Mouse (Mus musculus): ENCODE results near the gene Pttg1ip. TPM values are rescaled to one million over a fixed set of nuclear protein-coding genes. Genes with fewer than 3 reads are reported as not detected.

Gene Pttg1ip
- 237 TPM for polyA plus RNA-seq (2012; fragmentation: generic; extraction: Trizol)

DNA sequence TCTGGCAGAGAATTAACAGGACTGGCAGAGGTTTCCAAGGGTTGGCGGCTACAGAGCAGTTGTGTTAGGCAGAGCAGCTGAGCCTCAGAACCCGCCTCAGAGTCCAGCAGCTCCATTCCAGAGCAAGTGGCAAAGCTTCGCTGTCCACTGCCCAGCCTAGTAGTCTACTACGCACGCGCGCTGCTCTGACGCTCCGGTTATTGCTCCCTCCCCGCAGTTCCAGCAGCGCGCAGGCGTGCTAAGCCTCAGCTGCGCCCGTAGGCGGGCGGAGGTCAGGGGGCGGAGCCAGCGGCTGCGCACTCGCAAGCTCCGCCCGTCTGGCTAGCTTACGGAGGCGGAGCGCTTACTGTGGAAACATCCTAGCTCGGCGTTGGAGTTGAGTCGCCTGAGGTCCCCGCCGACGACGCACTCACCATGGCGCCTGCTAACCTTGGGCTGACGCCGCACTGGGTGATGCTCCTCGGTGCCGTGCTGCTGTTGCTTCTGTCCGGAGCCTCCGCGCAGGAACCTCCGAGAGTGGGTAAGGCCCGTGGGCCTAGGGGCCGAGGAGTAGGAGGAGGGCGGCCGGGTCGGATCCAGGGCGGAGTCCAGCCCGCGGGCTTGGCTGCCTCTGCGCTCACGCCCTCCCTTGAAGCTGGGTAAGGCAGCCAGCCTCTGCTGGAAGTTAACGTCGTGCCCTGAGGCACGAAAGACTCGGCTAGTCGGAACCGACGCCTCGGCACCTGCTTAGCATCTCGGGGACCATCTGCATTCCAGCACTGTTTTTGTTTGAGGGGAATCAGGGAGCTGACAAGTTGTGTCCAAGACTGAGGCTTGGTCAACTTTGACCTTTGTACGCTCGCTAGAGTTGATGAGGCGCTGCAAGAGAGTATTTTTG lies at the start of gene Pttg1ip:
Gene Pttg1ip (plus strand): TSS at position 313 of the 877 bp plus-strand sequence.
- Histone ChIP-seq H3K4me3 (peak within 1 kb of the TSS; percentile 90), H3K36me3 (ENCODE audit: control insufficient read depth, insufficient read depth) (peaks cover 5% of the 10 kb centered on the region), H3K79me2 (ENCODE audit: control insufficient read depth, insufficient read depth) (peaks cover 41% of the 10 kb centered on the region), H3K27me3 (ENCODE audit: control insufficient read depth, insufficient read depth, insufficient read length) (no peaks in the 10 kb centered on the region), H3K4me2 (ENCODE audit: low read depth) (peak within 1 kb of the TSS; percentile 98), H3ac (ENCODE audit: control insufficient read depth, insufficient read length) (peak within 1 kb of the TSS; percentile 70)
- TF ChIP-seq TCF12 (IDR thresholded peaks at IDR 0.05; ENCODE audit: insufficient read depth, poor library complexity, severe bottlenecking) (no peak), MYOD1 (IDR thresholded peaks at IDR 0.05; ENCODE audit: control insufficient read depth in 1 of 3, insufficient read length in 2 of 3, low read depth in 2 of 3) (peak in 2 of 3 experiments; percentile 39 to 54), SRF (IDR thresholded peaks at IDR 0.05; ENCODE audit: control insufficient read depth, insufficient read length, low read depth) (peak; percentile 28), CEBPB (IDR thresholded peaks at IDR 0.05; ENCODE audit: insufficient read depth, poor library complexity, severe bottlenecking) (no peak), USF1 (IDR thresholded peaks at IDR 0.05; ENCODE audit: low read depth) (no peak), MAX (IDR thresholded peaks at IDR 0.05; ENCODE audit: low read depth) (no peak), REST (IDR thresholded peaks at IDR 0.05; ENCODE audit: insufficient read depth, insufficient read length) (peak; percentile 58), POLR2A (IDR thresholded peaks at IDR 0.05; ENCODE audit: insufficient read length, low read depth) (peak; percentile 93), POLR2AphosphoS2 (IDR thresholded peaks at IDR 0.05; ENCODE audit: insufficient read length, low read depth) (peak; percentile 98), MYOG (IDR thresholded peaks at IDR 0.05; ENCODE audit: control insufficient read depth in 1 of 3, insufficient read depth in 1 of 3, insufficient read length in 2 of 3, low read depth in 2 of 3) (peak; percentile 0 to 72 (median 29)), TCF3 (IDR thresholded peaks at IDR 0.05; ENCODE audit: insufficient read length, low read depth) (no peak), E2F4 (IDR thresholded peaks at IDR 0.05; ENCODE audit: insufficient read depth) (no peak)

- H3K27me3 ChIP-seq (ENCODE audit: control insufficient read depth, insufficient read depth, insufficient read length), result no peaks in the 10 kb centered on the region
- no peak overlapping the region for H3K4me3 ChIP-seq
- peak overlapping the region; percentile 44 for H3K4me2 ChIP-seq (ENCODE audit: low read depth)
- no peak overlapping the region for H3ac ChIP-seq (ENCODE audit: control insufficient read depth, insufficient read length)
- TF ChIP-seq TCF12 (IDR thresholded peaks at IDR 0.05; ENCODE audit: insufficient read depth, poor library complexity, severe bottlenecking) (no peak), POLR2AphosphoS2 (IDR thresholded peaks at IDR 0.05; ENCODE audit: insufficient read length, low read depth) (no peak), TCF3 (IDR thresholded peaks at IDR 0.05; ENCODE audit: insufficient read length, low read depth) (no peak), E2F4 (IDR thresholded peaks at IDR 0.05; ENCODE audit: insufficient read depth) (no peak), SRF (IDR thresholded peaks at IDR 0.05; ENCODE audit: control insufficient read depth, insufficient read length, low read depth) (no peak), USF1 (IDR thresholded peaks at IDR 0.05; ENCODE audit: low read depth) (no peak), MYOD1 (IDR thresholded peaks at IDR 0.05; ENCODE audit: control insufficient read depth in 1 of 3, insufficient read length in 2 of 3, low read depth in 2 of 3) (no peak), CEBPB (IDR thresholded peaks at IDR 0.05; ENCODE audit: insufficient read depth, poor library complexity, severe bottlenecking) (no peak), MAX (IDR thresholded peaks at IDR 0.05; ENCODE audit: low read depth) (no peak), MYOG (IDR thresholded peaks at IDR 0.05; ENCODE audit: control insufficient read depth in 1 of 3, insufficient read depth in 1 of 3, insufficient read length in 2 of 3, low read depth in 2 of 3) (no peak), POLR2A (IDR thresholded peaks at IDR 0.05; ENCODE audit: insufficient read length, low read depth) (no peak), REST (IDR thresholded peaks at IDR 0.05; ENCODE audit: insufficient read depth, insufficient read length) (no peak)
- no peaks in the 10 kb centered on the region for H3K36me3 ChIP-seq (ENCODE audit: control insufficient read depth, insufficient read depth)
- no peaks in the 10 kb centered on the region for H3K79me2 ChIP-seq (ENCODE audit: control insufficient read depth, insufficient read depth)
Measured at GRCm38 (mm10) chr10:77532020-77532413, 49.5 kb upstream of the Pttg1ip start.

DNA sequence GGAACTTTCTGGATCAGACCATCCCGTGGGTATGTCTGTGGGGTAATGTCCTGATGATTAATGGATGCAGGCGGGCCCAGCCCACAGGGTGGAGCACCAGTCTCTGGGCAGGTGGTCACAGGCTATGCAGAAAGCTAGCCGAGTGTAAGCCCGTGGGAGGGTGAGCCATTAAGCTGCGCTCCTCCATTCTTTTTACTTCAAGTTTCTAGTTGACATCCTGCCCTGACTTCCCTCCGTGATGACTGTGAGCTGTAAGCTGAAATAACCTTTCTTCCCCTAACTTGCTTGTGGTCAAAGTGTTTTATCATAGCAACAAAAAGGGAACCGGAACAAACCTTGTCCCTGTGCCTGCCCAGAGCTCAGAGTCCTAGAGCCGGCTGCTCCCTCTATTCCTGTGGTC lies 44.8 kb upstream of the Pttg1ip start:
- no peaks in the 10 kb centered on the region for H3K79me2 ChIP-seq (ENCODE audit: control insufficient read depth, insufficient read depth)
- no peak overlapping the region for H3K4me3 ChIP-seq
- TF ChIP-seq TCF12 (IDR thresholded peaks at IDR 0.05; ENCODE audit: insufficient read depth, poor library complexity, severe bottlenecking) (no peak), MYOD1 (IDR thresholded peaks at IDR 0.05; ENCODE audit: control insufficient read depth in 1 of 3, insufficient read length in 2 of 3, low read depth in 2 of 3) (peak in 1 of 3 experiments; percentile 42)
- no peak overlapping the region for H3K4me2 ChIP-seq (ENCODE audit: low read depth)
- no peaks in the 10 kb centered on the region for H3K27me3 ChIP-seq (ENCODE audit: control insufficient read depth, insufficient read depth, insufficient read length)
- H3ac ChIP-seq (ENCODE audit: control insufficient read depth, insufficient read length), result no peak overlapping the region
- no peaks in the 10 kb centered on the region for H3K36me3 ChIP-seq (ENCODE audit: control insufficient read depth, insufficient read depth)

DNA sequence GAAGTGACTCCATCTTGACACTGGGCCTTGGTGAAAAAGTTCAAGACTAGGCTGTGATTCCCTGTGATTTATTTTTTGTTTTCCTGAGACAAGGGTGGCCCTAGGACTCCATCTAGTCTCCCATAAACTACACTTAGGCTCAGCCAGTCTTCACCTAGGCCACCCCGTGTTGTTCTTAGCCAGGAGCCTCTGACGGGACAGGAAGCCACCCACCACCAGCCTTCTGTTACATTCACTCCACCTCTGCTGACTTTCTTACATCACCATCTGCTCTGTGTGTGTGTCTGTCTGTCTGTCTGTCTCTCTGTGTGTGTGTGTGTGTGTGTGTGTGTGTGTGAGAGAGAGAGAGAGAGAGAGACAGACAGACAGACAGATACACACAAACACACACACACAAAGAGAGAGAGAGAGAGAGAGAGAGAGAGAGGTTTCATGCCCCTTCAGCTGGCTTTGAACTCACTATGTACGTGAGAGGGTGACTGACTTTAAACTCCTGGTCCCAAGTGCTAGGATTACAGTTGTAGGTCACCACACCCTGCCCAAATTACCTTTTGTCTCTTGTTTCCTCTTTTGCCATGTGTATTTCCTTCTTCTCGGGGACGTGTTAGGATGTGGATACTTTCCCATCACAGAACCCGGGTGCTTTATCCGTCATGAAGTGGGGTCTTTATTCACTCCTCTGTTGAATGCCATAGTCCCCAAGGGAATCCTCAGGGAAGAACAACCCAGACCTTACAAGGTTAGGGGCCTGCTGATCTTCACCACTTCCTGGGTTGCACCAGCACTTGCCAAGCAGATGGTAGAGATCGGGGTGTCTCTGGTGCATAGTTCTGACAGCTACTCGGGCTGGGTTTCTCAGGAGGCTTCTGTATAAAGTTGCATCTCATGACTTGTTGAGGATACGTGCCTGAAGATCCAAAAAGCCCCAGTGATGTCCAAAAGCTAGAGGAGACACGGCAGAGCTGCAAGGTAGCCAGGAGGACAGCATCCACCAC lies 44.0 kb upstream of the Pttg1ip start:
- no peaks in the 10 kb centered on the region for H3K79me2 ChIP-seq (ENCODE audit: control insufficient read depth, insufficient read depth)
- no peak overlapping the region for H3ac ChIP-seq (ENCODE audit: control insufficient read depth, insufficient read length)
- no peak for TF ChIP-seq SRF (IDR thresholded peaks at IDR 0.05; ENCODE audit: control insufficient read depth, insufficient read length, low read depth)
- H3K36me3 ChIP-seq (ENCODE audit: control insufficient read depth, insufficient read depth), result no peaks in the 10 kb centered on the region
- no peaks in the 10 kb centered on the region for H3K27me3 ChIP-seq (ENCODE audit: control insufficient read depth, insufficient read depth, insufficient read length)
- H3K4me3 ChIP-seq, result no peak overlapping the region
- no peak overlapping the region for H3K4me2 ChIP-seq (ENCODE audit: low read depth)

Measured in myocyte (in vitro differentiated cells).